ENCODE assay signal across 22 mouse cellular contexts in genomic region chr3:11024422-11024821, GRCm38 (mm10).
DNase-seq lines count a peak whose midpoint lies in the region; ATAC-seq and TF ChIP-seq lines count a peak whose summit lies in the region.
"Had no signal": no experiment of that assay in that cellular context is flagged by ENCODE, and none has a peak within 500 bp of the region (broad histone marks: within the 10 kb centered on the region; RNA-seq: fewer than 3 reads in every experiment).

No protein-coding gene starts in this region.

- intact Hi-C loops in left cerebral cortex, postnatal 4 days (cut with DNase I) = no loop called here
- intact Hi-C loops in left cerebral cortex, postnatal 36 days (cut with DNase I) = no loop called here
- intact Hi-C loops in gastrocnemius, adult 2 months (cut with DNase I) = no loop called here

- H3K27me3 ChIP-seq in hindbrain, embryonic 16.5 days (replicated peaks; ENCODE audit: control insufficient read depth, insufficient read depth, low read length) = no peaks in the 10 kb centered on the region
- no peaks in the 10 kb centered on the region for H3K27me3 ChIP-seq in hindbrain, embryonic 12.5 days
- H3K27me3 ChIP-seq: CH12.LX; embryonic facial prominence, embryonic 13.5 days; liver, embryonic 12.5 days; megakaryocyte, embryonic 14.5 days; neural tube, embryonic 13.5 days had no signal

- H3K9me3 ChIP-seq in hindbrain, embryonic 16.5 days (ENCODE audit: control insufficient read depth, low read length) = no peaks in the 10 kb centered on the region
- no peaks in the 10 kb centered on the region for H3K9me3 ChIP-seq in hindbrain, embryonic 12.5 days (replicated peaks)
- H3K9me3 ChIP-seq: embryonic facial prominence, embryonic 13.5 days; limb, embryonic 10.5 days; liver, embryonic 12.5 days; neural tube, embryonic 13.5 days had no signal

- H3K4me1 ChIP-seq in hindbrain, embryonic 16.5 days (ENCODE audit: control insufficient read depth, insufficient read depth, low read depth, low read length) = no peaks in the 10 kb centered on the region
- no peaks in the 10 kb centered on the region for H3K4me1 ChIP-seq in hindbrain, embryonic 12.5 days
- H3K4me1 ChIP-seq: embryonic facial prominence, embryonic 13.5 days; limb, embryonic 10.5 days; liver, embryonic 12.5 days; megakaryocyte, embryonic 14.5 days; neural tube, embryonic 13.5 days had no signal

- no peak overlapping the region for H3K4me2 ChIP-seq in hindbrain, embryonic 16.5 days (ENCODE audit: low read length)
- no peak overlapping the region for H3K4me2 ChIP-seq in hindbrain, embryonic 12.5 days (replicated peaks)
- H3K4me2 ChIP-seq: embryonic facial prominence, embryonic 13.5 days; liver, embryonic 12.5 days; neural tube, embryonic 13.5 days had no signal

- no peak overlapping the region for H3K4me3 ChIP-seq in hindbrain, embryonic 16.5 days (ENCODE audit: low read length)
- H3K4me3 ChIP-seq in hindbrain, embryonic 12.5 days = no peak overlapping the region
- H3K4me3 ChIP-seq in gastrocnemius, adult 2 months = no peak overlapping the region
- H3K4me3 ChIP-seq: embryonic facial prominence, embryonic 13.5 days; heart, adult 2 months; limb, embryonic 10.5 days; liver, embryonic 12.5 days; megakaryocyte, embryonic 14.5 days; neural tube, embryonic 13.5 days had no signal

- DNase-seq in left cerebral cortex, postnatal 4 days = peak; percentile 3
- no peak for DNase-seq in left cerebral cortex, postnatal 36 days (ENCODE audit: low spot score in 2 of 2)
- DNase-seq in right cerebral cortex, postnatal 4 days = peak; percentile 17
- DNase-seq in right cerebral cortex, adult 18-20 months = no peak
- no peak for DNase-seq in gastrocnemius, adult 2 months
- DNase-seq in natural killer cell, adult 2 months (ENCODE audit: low spot score in 2 of 2) = no peak
- DNase-seq: adrenal gland, postnatal 36 days; cerebellum, adult 2 months; gastrocnemius, postnatal 25 days; heart, adult 2 months; heart, postnatal 36 days; kidney, adult 11 months; lung, adult 2 months had no signal

- no peak for TF ChIP-seq CTCF in gastrocnemius, adult 2 months (IDR thresholded peaks at IDR 0.05)

- no peak overlapping the region for H3K27ac ChIP-seq in hindbrain, embryonic 16.5 days (ENCODE audit: low read depth, low read length)
- no peak overlapping the region for H3K27ac ChIP-seq in hindbrain, embryonic 12.5 days
- H3K27ac ChIP-seq in gastrocnemius, adult 2 months = no peak overlapping the region
- H3K27ac ChIP-seq: embryonic facial prominence, embryonic 13.5 days; heart, adult 2 months; kidney, postnatal 0 days; limb, embryonic 10.5 days; liver, embryonic 12.5 days; neural tube, embryonic 13.5 days had no signal

- H3K9ac ChIP-seq in hindbrain, embryonic 16.5 days (ENCODE audit: low read depth, low read length) = no peak overlapping the region
- H3K9ac ChIP-seq in hindbrain, embryonic 12.5 days = no peak overlapping the region
- H3K9ac ChIP-seq: embryonic facial prominence, embryonic 13.5 days; liver, embryonic 12.5 days; neural tube, embryonic 13.5 days had no signal

- no peaks in the 10 kb centered on the region for H3K36me3 ChIP-seq in hindbrain, embryonic 16.5 days (ENCODE audit: control insufficient read depth, insufficient read depth, low read length)
- no peaks in the 10 kb centered on the region for H3K36me3 ChIP-seq in hindbrain, embryonic 12.5 days
- H3K36me3 ChIP-seq: embryonic facial prominence, embryonic 13.5 days; limb, embryonic 10.5 days; liver, embryonic 12.5 days; neural tube, embryonic 13.5 days had no signal

- ATAC-seq in hindbrain, embryonic 16.5 days = peak; percentile 68; the same call in 1 of the 2 replicates
- no peak for ATAC-seq in hindbrain, embryonic 12.5 days (ENCODE audit: low FRiP score)
- ATAC-seq: liver, embryonic 12.5 days had no signal

- 39% methylated on average over 3 of the region's 3 CpGs for WGBS in hindbrain, embryonic 16.5 days
- 67% methylated on average over 3 of the region's 3 CpGs for WGBS in hindbrain, embryonic 12.5 days

Comparison
In these comparisons a context has a peak if more than half of its experiments do, and no peak if none do; other contexts are left out.
1. DNase-seq: peak in left cerebral cortex, postnatal 4 days (single experiment) and right cerebral cortex, postnatal 4 days (single experiment); none in left cerebral cortex, postnatal 36 days (0 of 2), right cerebral cortex, adult 18-20 months (single experiment), gastrocnemius, adult 2 months (single experiment) and natural killer cell, adult 2 months (0 of 2).